Comparison of ENCODE assay signal across 8 mouse cellular contexts in the genomic region with DNA sequence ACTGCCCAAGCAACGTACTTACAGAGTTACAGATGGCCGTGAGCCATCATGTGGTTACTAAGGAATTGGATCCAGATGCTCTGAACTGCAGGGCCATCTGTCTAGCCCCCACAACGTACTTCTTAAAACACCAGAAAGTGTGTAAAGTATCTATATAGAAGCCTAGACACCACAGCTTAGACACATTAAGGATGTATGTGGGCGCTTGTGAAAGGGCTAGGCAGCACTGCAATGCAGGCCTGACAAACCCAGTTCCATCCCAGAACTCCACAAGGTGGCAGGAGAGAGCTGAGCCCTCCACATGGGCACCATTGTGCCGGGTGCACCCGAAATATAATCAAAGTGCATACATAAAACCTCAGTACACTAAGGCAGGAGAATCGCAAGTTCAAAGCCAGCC. TPM values are rescaled to one million over a fixed set of nuclear protein-coding genes. Genes with fewer than 3 reads are reported as not detected.
DNase-seq lines count a peak whose midpoint lies in the region; ATAC-seq lines count a peak whose summit lies in the region.

No protein-coding gene starts in this region.

- peaks cover 36% of the 10 kb centered on the region for H3K36me3 ChIP-seq in heart, embryonic 12.5 days
- H3K36me3 ChIP-seq in embryonic facial prominence, embryonic 13.5 days = peaks cover 17% of the 10 kb centered on the region; the same call in 1 of the 2 replicates
- H3K36me3 ChIP-seq in hindbrain, embryonic 15.5 days = 0 out of 2 replicates have a peak, but pooled peaks cover 11% of the 10 kb centered on the region

- H3K4me1 ChIP-seq in heart, embryonic 12.5 days (replicated peaks) = 0 out of 2 replicates have a peak, but pooled peaks cover 1% of the 10 kb centered on the region
- H3K4me1 ChIP-seq in embryonic facial prominence, embryonic 13.5 days = peaks cover 13% of the 10 kb centered on the region
- no peaks in the 10 kb centered on the region for H3K4me1 ChIP-seq in hindbrain, embryonic 15.5 days (replicated peaks)

- H3K9ac ChIP-seq in heart, embryonic 12.5 days = no peak overlapping the region
- H3K9ac ChIP-seq in embryonic facial prominence, embryonic 13.5 days = no peak overlapping the region
- H3K9ac ChIP-seq in hindbrain, embryonic 15.5 days = no peak overlapping the region

- no peaks in the 10 kb centered on the region for H3K27me3 ChIP-seq in heart, embryonic 12.5 days (replicated peaks)
- no peaks in the 10 kb centered on the region for H3K27me3 ChIP-seq in embryonic facial prominence, embryonic 13.5 days
- no peaks in the 10 kb centered on the region for H3K27me3 ChIP-seq in hindbrain, embryonic 15.5 days

- 57% methylated on average over 7 of the region's 7 CpGs for WGBS in heart, embryonic 12.5 days
- 24% methylated on average over 7 of the region's 7 CpGs for WGBS in embryonic facial prominence, embryonic 13.5 days
- 51% methylated on average over 7 of the region's 7 CpGs for WGBS in hindbrain, embryonic 15.5 days

- H3K4me2 ChIP-seq in heart, embryonic 12.5 days = no peak overlapping the region
- H3K4me2 ChIP-seq in embryonic facial prominence, embryonic 13.5 days = no peak overlapping the region
- H3K4me2 ChIP-seq in hindbrain, embryonic 15.5 days = no peak overlapping the region

- H3K9me3 ChIP-seq in heart, embryonic 12.5 days (replicated peaks) = no peaks in the 10 kb centered on the region
- no peaks in the 10 kb centered on the region for H3K9me3 ChIP-seq in embryonic facial prominence, embryonic 13.5 days
- no peaks in the 10 kb centered on the region for H3K9me3 ChIP-seq in hindbrain, embryonic 15.5 days

- ATAC-seq in heart, embryonic 12.5 days (ENCODE audit: insufficient number of reproducible peaks, low FRiP score) = no peak
- peak; percentile 78; the same call in 1 of the 2 replicates for ATAC-seq in embryonic facial prominence, embryonic 13.5 days (ENCODE audit: insufficient number of reproducible peaks, insufficient read depth, low FRiP score, low TSS enrichment, low read depth)
- peak; percentile 54; the same call in 1 of the 2 replicates for ATAC-seq in hindbrain, embryonic 15.5 days (ENCODE audit: low FRiP score, low read depth)

- H3K27ac ChIP-seq in heart, embryonic 12.5 days (ENCODE audit: poor library complexity, severe bottlenecking) = no peak overlapping the region
- H3K27ac ChIP-seq in embryonic facial prominence, embryonic 13.5 days = 0 out of 2 replicates have a peak overlapping the region, but pooled peaks have one; percentile 66
- H3K27ac ChIP-seq in hindbrain, embryonic 15.5 days (replicated peaks) = no peak overlapping the region

- no peak overlapping the region for H3K4me3 ChIP-seq in heart, embryonic 12.5 days
- H3K4me3 ChIP-seq in embryonic facial prominence, embryonic 13.5 days = no peak overlapping the region
- H3K4me3 ChIP-seq in hindbrain, embryonic 15.5 days = no peak overlapping the region

- DNase-seq in heart, adult 18-20 months = peak; percentile 21 to 61
- peak; percentile 68 for DNase-seq in adrenal gland, postnatal 14 days
- peak; percentile 71 for DNase-seq in left cerebral cortex, adult 11 months (ENCODE audit: low spot score)
- peak; percentile 49 to 73 for DNase-seq in lung, postnatal 4 days
- DNase-seq in right cerebral cortex, postnatal 36 days (ENCODE audit: low spot score in 2 of 2) = peak; percentile 75 to 88

RNA-seq across cellular contexts. Expression of a gene that starts 37.2 kb away (rescaled TPM):
- total RNA-seq in heart, adult 18-20 months (2021) = 10 to 100 TPM; 78.1 to 93.1 TPM
- polyA plus RNA-seq in heart, embryonic 12.5 days (2016; fragmentation: Nextera tagmentation; extraction: Ambion mirVana) = 45.0 and 47.2 TPM in 2 replicates
- 137 and 169 TPM in 2 replicates for total RNA-seq in adrenal gland, postnatal 14 days (2021)
- 60.4 and 66.8 TPM in 2 replicates for polyA plus RNA-seq in embryonic facial prominence, embryonic 13.5 days (2015; fragmentation: Nextera tagmentation; extraction: Ambion mirVana)
- 71.3 and 75.7 TPM in 2 replicates for polyA plus RNA-seq in hindbrain, embryonic 15.5 days (2015; fragmentation: Nextera tagmentation; extraction: Ambion mirVana)

RNA-seq across cellular contexts. Expression of a gene that starts 54.6 kb away (rescaled TPM):
- 10 to 100 TPM; 19.7 to 24.8 TPM for total RNA-seq in heart, adult 18-20 months (2021)
- 6.3 and 9.1 TPM in 2 replicates for polyA plus RNA-seq in heart, embryonic 12.5 days (2016; fragmentation: Nextera tagmentation; extraction: Ambion mirVana)
- total RNA-seq in adrenal gland, postnatal 14 days (2021) = 17.2 and 27.3 TPM in 2 replicates
- polyA plus RNA-seq in embryonic facial prominence, embryonic 13.5 days (2015; fragmentation: Nextera tagmentation; extraction: Ambion mirVana) = 15.6 and 21.2 TPM in 2 replicates
- 8.2 and 8.4 TPM in 2 replicates for polyA plus RNA-seq in hindbrain, embryonic 15.5 days (2015; fragmentation: Nextera tagmentation; extraction: Ambion mirVana)
